Mouse (Mus musculus): ENCODE results near the gene Filip1l. TPM values are rescaled to one million over a fixed set of nuclear protein-coding genes. Genes with fewer than 3 reads are reported as not detected.

Gene Filip1l
- polyA plus RNA-seq, 1 experiment: 35.9 TPM

- Histone ChIP-seq H3K4me3 (ENCODE audit: insufficient read depth, low read length) (no peak overlapping the region), H3K4me1 (ENCODE audit: control insufficient read depth, insufficient read depth, low read length) (peaks cover 14% of the 10 kb centered on the region), H3K27ac (ENCODE audit: insufficient read depth, low read depth, low read length) (no peak overlapping the region)
- TF ChIP-seq CTCF (IDR thresholded peaks at IDR 0.05; ENCODE audit: low read depth, low read length): no peak
- TF ChIP-seq POLR2A (IDR thresholded peaks at IDR 0.05; ENCODE audit: borderline replicate concordance, low read depth, low read length): no peak
Measured at GRCm38 (mm10) chr16:57486266-57486665, 133.4 kb downstream of the Filip1l start.

GRCm38 (mm10) chr16:57488661-57489060 lies 135.8 kb downstream of the Filip1l start:
- H3K4me3 ChIP-seq (ENCODE audit: insufficient read depth, low read length): no peak overlapping the region
- TF ChIP-seq POLR2A (IDR thresholded peaks at IDR 0.05; ENCODE audit: borderline replicate concordance, low read depth, low read length): no peak
- no peak for TF ChIP-seq CTCF (IDR thresholded peaks at IDR 0.05; ENCODE audit: low read depth, low read length)
- peaks cover 3% of the 10 kb centered on the region; the same call in 1 of the 2 replicates for H3K4me1 ChIP-seq (ENCODE audit: control insufficient read depth, insufficient read depth, low read length)
- no peak overlapping the region for H3K27ac ChIP-seq (ENCODE audit: insufficient read depth, low read depth, low read length)

DNA sequence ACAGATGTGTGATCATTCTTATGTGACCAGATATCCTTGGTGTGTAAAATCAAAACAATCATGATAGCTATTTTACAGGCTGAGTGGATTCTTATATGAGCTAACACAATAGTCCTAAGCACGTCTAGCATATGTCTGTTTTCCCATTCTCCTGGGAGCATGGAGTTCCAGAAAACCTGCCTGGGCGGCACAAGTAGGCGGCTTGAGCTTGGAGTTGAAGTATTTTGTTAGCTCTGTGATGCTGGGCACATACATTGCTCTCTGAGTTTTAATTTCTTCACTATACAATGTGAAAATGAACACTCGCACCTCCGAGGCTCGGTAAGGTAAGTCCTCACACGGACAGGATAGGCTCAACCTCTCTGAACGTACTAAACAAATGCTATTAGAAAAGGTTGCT lies 137.8 kb downstream of the Filip1l start:
- TF ChIP-seq POLR2A (IDR thresholded peaks at IDR 0.05; ENCODE audit: borderline replicate concordance, low read depth, low read length): no peak
- TF ChIP-seq CTCF (IDR thresholded peaks at IDR 0.05; ENCODE audit: low read depth, low read length): no peak
- H3K4me3 ChIP-seq (ENCODE audit: insufficient read depth, low read length): no peak overlapping the region
- peaks cover 2% of the 10 kb centered on the region; the same call in 1 of the 2 replicates for H3K4me1 ChIP-seq (ENCODE audit: control insufficient read depth, insufficient read depth, low read length)
- H3K27ac ChIP-seq (ENCODE audit: insufficient read depth, low read depth, low read length): no peak overlapping the region

DNA sequence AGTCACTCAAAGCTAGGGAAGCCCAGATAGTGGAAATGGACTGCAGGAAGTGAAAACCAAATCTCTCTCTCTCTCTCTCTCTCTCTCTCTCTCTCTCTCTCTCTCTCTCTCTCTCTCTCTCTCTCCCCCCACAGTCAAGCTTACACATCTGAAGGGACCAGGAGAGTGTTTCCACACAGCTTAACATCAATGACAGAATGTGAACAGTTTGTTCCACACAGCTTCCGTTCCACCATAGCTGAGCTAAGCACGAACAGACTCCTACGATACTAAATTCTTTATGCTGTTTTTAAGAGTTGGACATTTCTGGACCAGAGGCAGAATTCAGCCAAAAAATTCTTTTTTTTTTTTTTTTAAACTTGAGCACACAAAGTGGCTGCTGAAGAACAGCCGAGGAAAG lies 139.0 kb downstream of the Filip1l start:
- Histone ChIP-seq H3K4me1 (ENCODE audit: control insufficient read depth, insufficient read depth, low read length) (peaks cover 2% of the 10 kb centered on the region; the same call in 1 of the 2 replicates), H3K4me3 (ENCODE audit: insufficient read depth, low read length) (no peak overlapping the region), H3K27ac (ENCODE audit: insufficient read depth, low read depth, low read length) (no peak overlapping the region)
- TF ChIP-seq POLR2A (IDR thresholded peaks at IDR 0.05; ENCODE audit: borderline replicate concordance, low read depth, low read length) (no peak), CTCF (IDR thresholded peaks at IDR 0.05; ENCODE audit: low read depth, low read length) (no peak)

DNA sequence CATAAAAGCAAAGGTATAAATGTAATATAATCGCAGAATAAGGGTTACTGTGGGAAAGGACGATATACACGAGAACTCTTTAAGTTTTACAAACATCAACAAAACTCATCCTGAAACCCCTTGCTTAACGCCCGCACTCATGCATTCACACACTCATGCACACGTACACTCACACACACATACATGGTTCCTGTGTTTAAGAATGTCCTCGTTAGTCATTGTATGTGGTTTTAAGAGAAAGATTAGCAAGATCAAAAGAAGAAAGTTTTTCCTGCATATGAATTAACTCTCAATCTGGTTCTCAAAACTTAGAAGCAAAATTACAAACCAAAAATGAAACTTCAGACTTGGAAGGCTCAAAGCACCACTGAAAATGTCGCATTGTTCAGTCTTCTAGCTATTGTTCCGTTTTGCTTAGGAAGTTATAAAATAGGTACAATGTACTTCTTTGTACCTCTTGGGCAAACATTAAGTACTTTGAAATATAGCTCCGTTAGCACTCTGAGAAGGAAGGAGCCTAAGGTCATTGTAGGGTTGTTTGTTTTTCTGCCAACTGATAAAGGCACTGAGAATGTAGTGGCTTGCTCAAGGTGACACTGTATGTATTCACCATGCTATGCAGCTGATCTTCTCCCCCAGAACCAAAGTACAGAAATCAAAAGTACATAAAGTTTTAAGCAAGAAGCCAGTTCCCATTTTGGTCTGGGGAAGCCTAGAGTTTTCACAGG lies 142.7 kb downstream of the Filip1l start:
- Histone ChIP-seq H3K4me1 (ENCODE audit: control insufficient read depth, insufficient read depth, low read length) (peaks cover 8% of the 10 kb centered on the region), H3K4me3 (ENCODE audit: insufficient read depth, low read length) (no peak overlapping the region), H3K27ac (ENCODE audit: insufficient read depth, low read depth, low read length) (no peak overlapping the region)
- TF ChIP-seq POLR2A (IDR thresholded peaks at IDR 0.05; ENCODE audit: borderline replicate concordance, low read depth, low read length) (no peak), CTCF (IDR thresholded peaks at IDR 0.05; ENCODE audit: low read depth, low read length) (no peak)

DNA sequence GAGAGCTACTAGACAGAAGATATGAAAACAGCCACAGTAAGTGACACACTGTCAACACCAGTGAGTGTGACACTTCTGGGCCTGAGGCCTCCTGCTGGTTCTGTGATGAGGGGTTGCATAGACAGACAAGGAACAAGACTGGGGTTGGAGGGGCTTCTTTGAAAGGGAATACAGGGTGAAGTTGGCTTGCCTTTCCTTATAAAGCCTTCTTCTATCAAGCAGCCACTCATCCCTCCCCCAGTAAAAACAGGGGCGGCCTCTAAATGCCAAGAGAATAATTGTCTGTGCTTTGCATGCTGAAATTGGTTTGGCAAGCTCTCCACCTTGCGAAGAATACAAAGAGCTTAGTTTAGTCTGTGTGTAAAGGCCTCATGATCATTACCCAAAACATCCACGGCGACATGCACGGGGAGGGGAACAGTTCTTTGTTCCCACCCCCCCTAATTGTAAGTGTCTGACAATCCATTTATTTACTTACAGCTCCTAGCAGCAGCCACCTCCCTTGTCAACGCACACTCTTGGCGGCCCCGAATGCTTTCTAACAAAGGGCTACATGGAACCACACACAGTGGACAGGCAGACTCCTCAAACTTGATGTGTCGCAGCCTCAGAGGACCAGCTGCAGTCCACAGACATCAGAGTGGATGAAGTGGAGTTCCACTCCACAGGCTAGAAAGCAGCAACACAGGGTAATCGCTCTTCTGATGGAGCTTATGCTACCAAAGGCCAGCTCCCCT lies 143.7 kb downstream of the Filip1l start:
- Histone ChIP-seq H3K4me3 (ENCODE audit: insufficient read depth, low read length) (no peak overlapping the region), H3K4me1 (ENCODE audit: control insufficient read depth, insufficient read depth, low read length) (peaks cover 14% of the 10 kb centered on the region), H3K27ac (ENCODE audit: insufficient read depth, low read depth, low read length) (no peak overlapping the region)
- no peak for TF ChIP-seq CTCF (IDR thresholded peaks at IDR 0.05; ENCODE audit: low read depth, low read length)
- no peak for TF ChIP-seq POLR2A (IDR thresholded peaks at IDR 0.05; ENCODE audit: borderline replicate concordance, low read depth, low read length)

- peak overlapping the region; percentile 41; the same call in 1 of the 2 replicates for H3K27ac ChIP-seq (ENCODE audit: insufficient read depth, low read depth, low read length)
- H3K4me3 ChIP-seq (ENCODE audit: insufficient read depth, low read length): no peak overlapping the region
- peaks cover 33% of the 10 kb centered on the region for H3K4me1 ChIP-seq (ENCODE audit: control insufficient read depth, insufficient read depth, low read length)
- no peak for TF ChIP-seq POLR2A (IDR thresholded peaks at IDR 0.05; ENCODE audit: borderline replicate concordance, low read depth, low read length)
- no peak for TF ChIP-seq CTCF (IDR thresholded peaks at IDR 0.05; ENCODE audit: low read depth, low read length)
Measured at GRCm38 (mm10) chr16:57500851-57501250, 148.0 kb downstream of the Filip1l start.

- peak overlapping the region; percentile 62 for H3K27ac ChIP-seq (ENCODE audit: insufficient read depth, low read depth, low read length)
- no peak overlapping the region for H3K4me3 ChIP-seq (ENCODE audit: insufficient read depth, low read length)
- peaks cover 33% of the 10 kb centered on the region for H3K4me1 ChIP-seq (ENCODE audit: control insufficient read depth, insufficient read depth, low read length)
- TF ChIP-seq POLR2A (IDR thresholded peaks at IDR 0.05; ENCODE audit: borderline replicate concordance, low read depth, low read length) (no peak), CTCF (IDR thresholded peaks at IDR 0.05; ENCODE audit: low read depth, low read length) (no peak)
Measured at GRCm38 (mm10) chr16:57502230-57502629, 149.3 kb downstream of the Filip1l start.

DNA sequence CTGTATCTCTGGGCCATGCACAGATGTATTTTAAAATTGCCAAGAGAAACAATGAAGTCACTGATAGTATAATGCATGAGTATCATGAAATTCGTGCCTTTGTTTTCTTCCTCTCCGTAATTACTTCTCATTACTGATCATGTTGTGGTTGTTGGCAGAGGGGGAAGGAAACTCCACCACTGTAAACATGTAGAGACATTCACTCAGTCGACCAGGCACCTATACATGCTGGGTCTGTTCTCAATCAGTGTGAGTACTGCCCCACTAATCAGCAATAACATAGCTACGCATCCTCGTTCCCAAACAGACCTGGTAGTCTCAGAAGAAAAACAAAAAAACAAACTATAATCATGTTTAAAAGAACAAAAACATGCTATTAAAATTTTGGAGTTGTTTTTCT lies 149.9 kb downstream of the Filip1l start:
- no peak for TF ChIP-seq CTCF (IDR thresholded peaks at IDR 0.05; ENCODE audit: low read depth, low read length)
- TF ChIP-seq POLR2A (IDR thresholded peaks at IDR 0.05; ENCODE audit: borderline replicate concordance, low read depth, low read length): no peak
- Histone ChIP-seq H3K4me3 (ENCODE audit: insufficient read depth, low read length) (no peak overlapping the region), H3K4me1 (ENCODE audit: control insufficient read depth, insufficient read depth, low read length) (peaks cover 33% of the 10 kb centered on the region), H3K27ac (ENCODE audit: insufficient read depth, low read depth, low read length) (peak overlapping the region; percentile 38)

DNA sequence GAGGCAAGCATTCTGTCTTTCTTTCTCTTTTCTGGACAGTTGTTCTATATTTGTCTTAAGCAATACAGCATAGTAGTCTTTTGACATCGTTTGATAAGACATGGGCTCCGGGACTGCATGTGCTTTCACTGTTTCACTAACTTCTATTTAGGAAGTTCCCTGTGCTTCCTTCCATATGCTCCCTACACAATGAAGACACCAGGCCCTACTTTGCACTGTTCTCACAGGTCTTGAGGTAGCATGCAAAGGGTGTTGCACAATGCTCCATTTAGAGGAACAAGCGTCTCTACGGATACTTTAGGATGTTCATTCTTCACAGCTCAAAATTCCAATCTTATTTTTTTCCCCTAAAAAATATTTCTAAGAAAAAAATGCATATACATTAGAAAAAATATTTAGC lies 151.8 kb downstream of the Filip1l start:
- Histone ChIP-seq H3K4me3 (ENCODE audit: insufficient read depth, low read length) (no peak overlapping the region), H3K27ac (ENCODE audit: insufficient read depth, low read depth, low read length) (no peak overlapping the region), H3K4me1 (ENCODE audit: control insufficient read depth, insufficient read depth, low read length) (peaks cover 29% of the 10 kb centered on the region)
- no peak for TF ChIP-seq CTCF (IDR thresholded peaks at IDR 0.05; ENCODE audit: low read depth, low read length)
- no peak for TF ChIP-seq POLR2A (IDR thresholded peaks at IDR 0.05; ENCODE audit: borderline replicate concordance, low read depth, low read length)
